Mouse (Mus musculus) kidney, postnatal 4 days (tissue): ENCODE data around the gene Kcmf1.
"Not testable (repeated sequence)": the region's sequence is repeated elsewhere in the genome, so short reads cannot be mapped to it uniquely, and the experiment has no call there.

ENCODE experiments used
- DNase-seq, 2 experiments: peaks; one replicate each; pipeline ENCODE4 v3.0.0; 2021; ENCODE audit warnings: mixed read lengths in 2 of 2

The Kcmf1 gene

DNA sequence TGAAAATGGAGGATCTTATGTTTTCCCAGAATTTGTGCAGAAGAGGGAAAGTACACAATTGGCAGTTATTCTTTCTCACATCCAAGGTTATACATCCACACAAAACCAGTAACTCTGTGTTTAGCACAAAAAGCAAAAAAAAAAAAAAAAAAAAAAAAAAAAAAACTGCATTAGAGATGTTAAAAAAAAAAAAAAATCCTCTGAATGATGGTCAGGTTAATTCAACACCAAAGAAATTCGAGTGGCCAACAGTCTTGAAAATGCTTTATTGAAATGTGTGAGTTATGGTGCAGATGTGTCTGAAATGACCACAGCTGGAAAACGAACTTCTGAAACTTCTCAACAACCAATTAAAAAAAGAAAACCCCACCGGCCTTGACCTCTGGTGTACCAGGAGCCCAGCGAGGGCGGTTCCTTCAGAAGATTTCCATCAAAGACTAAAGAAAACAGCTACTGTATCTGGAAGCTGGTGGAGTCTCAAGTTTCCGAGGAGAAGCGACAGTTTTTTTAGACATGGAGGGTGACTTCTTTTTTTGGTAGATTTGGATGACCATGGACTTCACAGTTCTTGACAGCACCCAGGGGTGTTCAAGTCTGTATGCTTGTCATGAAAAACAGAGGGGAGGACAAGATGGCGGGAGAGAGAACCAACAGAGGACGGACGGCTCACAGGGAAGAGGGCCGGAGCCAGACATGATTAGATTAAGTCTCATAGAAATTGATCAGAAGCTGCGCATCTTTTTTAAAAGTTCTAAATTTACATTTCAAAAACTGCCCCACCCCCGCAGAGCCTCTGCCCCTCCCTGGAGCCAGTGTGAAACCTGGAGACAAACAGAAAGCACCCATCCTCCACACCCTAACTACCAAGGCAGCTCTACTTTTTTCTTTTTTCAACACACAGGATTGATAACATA is 58.7 kb downstream of the Kcmf1 start:
- DNase-seq, result no peak

DNA sequence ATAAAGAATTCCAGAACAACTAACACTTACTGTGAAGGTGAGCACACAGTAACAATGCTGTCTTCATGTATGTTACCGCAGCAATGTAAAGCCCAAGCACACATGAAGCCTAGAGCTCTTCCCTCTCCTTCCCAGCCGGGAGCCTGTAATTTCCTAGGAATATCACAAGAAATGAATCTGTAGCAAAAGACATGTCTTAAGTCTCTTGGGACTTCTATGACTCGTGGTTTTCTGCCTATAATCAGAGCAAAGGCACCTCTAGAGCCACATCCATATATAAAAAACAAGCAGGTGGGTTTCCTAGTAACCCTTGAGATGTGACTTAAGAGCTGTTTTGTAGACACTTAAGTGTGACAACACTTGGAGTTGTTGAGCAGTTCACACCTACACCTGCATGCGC is 62.0 kb downstream of the Kcmf1 start:
- no peak for DNase-seq

DNA sequence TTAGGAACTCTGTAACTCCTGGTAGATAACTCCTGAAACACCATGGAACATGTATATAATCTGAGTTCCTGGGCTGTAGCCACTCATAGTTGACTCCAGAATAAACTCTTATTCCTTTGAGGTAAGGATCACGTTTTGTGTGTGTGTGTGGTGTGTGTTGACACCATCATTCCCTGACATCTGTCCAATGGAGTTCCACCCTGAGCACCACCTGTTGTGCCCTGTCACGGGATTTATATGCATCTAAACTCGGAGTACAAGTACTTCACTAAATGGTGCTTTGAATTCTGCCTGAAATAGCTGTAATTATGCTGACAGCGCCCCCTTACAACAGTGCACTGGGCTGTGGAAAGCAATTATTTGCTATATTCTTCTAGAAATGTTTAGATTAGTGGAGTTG is 65.3 kb downstream of the Kcmf1 start:
- DNase-seq, result no peak

DNA sequence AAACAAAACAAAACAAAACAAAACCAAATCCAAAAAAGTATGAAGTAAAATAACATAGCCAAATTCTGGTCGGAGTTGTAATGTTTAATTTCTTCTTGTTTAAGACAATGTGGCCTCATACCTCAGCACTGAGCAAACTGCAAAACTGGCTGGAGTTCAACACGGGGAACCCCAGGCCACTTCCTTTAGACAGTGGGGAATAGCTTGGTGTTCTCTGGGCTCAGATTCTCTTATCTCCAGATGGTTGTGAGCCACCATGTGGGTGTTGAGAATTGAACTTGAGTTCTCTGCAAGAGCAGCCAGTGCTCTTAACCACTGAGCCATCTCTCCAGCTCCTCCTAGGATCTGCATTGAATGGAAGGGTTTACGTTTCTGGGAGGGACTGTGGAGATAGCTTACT is 67.9 kb downstream of the Kcmf1 start:
- DNase-seq, result no peak

DNA sequence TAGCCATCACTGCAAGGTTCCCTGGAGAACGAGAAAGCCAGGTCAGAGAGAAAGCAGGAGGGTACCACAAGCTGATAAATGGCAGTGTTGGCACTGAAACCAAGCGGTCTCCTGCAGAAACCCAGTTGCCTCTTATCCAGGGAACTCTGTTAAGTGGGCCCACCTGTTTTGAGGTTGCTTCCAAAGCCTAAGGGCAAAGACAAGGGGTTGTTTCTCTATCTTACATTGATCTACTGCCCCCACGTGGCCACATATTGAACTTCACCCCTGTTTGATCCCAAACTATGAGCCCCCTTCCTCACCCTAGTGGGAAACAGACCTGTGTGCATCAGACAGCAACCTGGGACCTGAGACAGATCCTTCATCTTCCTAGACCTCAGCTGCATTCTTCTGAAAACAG is 68.5 kb downstream of the Kcmf1 start:
- DNase-seq, result peak; percentile 85

DNA sequence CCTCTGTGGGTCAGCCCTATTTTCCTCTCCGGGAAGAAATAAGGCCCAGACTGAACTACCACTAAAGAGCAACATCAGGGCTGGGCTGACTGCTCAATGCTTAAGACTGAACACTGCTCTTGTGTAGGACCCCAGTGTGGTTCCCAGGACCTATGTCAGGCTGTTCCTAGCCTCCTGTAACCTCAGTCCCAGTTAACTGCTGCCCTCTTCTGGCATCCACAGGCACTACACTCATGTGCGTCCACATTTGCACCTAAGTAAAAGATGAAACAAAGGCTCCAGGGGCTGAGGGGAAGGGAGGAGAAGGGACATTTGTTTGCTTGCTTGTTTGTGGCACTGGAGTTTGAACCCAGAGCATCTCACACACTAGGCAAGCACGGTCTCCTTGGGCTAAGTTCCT is 70.9 kb downstream of the Kcmf1 start:
- peak; percentile 47 to 49 for DNase-seq

DNA sequence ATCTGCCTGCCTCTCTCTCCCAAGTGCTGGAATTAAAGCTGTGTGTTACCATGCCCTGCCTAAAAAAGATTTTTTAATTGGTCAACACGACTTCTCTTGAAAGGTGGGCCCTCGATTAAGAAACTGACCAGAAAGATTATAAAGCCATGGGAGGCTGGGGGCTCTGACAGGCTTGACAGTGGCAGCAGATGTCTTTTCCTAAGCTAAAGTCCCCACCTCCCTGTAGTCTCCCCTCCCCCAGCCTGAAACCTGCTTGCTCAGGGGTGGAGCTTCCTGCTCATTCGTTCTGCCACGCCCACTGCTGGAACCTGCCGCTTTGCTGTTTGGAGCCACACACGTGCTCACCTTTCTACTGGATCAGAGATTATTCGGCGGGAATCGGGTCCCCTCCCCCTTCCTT is 71.7 kb downstream of the Kcmf1 start:
- not testable (repeated sequence) for DNase-seq

DNA sequence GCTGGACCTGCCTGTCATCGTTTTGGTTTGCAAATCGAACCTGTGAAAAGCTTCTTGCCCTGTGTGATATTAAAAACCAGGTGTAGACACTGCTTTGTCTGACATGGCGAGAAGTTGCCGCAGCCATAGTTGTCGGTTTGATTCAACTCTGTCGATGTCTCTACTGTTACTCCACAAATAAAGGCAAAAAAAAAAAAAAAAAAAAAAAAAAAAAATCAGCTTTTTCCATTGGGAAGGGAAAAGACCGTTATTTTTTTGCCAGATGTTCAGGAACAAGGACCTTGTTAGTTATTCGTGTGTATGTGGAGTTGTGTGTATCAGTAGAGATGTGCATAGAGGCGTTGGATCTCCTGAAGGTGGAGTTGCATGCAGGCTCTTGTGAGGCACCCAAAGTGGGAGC is 74.0 kb downstream of the Kcmf1 start:
- no peak for DNase-seq

DNA sequence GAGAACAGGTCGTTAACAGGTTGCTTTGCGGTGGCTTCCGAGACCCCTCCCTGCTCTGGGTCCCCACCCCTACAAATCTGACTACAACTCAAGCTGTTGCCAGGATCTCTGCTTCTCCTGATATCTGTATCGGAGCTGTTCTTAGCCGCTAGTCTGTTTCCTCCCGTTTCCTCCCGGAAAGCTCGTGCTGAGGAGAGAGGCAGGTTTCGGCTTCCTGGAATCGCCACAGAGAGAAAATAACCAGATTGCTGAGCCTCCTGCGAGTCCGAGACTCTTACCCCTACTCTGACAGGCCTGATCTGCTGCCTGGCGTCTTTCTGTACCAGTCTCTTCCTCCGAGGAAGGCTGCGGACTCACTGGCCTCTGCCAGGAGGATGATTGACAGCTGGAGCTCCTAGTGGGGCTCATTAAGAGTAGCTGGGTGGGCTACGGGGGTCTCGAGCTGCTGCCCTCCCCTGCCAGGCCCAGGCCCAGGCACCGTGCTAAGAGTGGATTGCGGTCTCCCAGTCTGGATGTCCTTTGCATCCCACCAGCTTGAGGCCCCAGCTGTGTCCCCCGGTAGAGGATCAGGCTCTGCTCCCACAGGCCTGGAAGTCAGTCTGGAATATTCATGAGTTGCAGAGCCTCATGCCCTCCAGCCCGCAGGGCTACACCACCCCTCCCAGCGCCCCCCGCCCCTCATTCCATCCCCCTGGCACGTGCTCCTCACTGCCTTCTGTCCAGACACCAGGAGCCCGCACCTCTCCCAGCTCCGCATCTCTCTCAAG is 74.6 kb downstream of the Kcmf1 start:
- DNase-seq, result peak; percentile 17 to 40

DNA sequence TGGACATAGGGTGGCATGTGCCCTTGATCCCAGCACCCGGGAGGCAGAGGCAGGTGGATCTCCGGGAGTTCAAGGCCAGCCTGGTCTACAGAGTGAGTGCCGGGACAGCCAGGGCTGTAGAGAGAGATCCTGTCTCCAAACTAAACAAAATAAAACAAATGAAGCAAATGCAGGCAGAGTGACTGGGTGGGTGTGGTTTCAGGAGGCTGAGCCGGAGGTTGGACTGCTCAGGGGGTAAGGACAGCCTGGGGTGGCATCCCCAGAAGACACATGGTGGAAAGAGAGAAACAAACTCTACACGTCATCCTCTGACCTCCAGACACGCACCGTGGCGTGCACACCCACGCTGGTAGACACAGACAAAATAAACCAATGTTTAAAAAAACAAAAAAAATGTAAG is 86.3 kb downstream of the Kcmf1 start:
- peak in 1 of 2 experiments; percentile 8 for DNase-seq

DNA sequence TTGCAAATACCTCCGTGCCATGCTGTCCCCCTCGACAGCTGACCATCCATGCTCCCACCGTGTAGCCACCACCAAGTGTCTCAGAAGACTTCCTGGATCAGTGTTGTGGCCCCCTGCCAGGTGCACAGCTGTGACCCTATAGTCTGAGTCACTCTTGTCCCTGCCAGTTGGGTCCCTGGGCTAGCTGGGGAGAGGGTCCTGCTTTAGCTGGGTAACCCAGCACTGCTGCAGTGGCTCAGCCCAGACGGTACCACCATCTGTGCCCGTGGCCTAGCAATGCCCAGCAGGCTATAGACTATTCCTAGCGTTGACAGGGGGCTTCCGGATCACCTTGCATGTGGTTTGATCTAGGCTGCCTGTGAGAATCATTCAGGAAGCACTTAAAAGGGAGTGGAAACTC is 89.5 kb downstream of the Kcmf1 start:
- DNase-seq, result peak in 1 of 2 experiments; percentile 15

DNA sequence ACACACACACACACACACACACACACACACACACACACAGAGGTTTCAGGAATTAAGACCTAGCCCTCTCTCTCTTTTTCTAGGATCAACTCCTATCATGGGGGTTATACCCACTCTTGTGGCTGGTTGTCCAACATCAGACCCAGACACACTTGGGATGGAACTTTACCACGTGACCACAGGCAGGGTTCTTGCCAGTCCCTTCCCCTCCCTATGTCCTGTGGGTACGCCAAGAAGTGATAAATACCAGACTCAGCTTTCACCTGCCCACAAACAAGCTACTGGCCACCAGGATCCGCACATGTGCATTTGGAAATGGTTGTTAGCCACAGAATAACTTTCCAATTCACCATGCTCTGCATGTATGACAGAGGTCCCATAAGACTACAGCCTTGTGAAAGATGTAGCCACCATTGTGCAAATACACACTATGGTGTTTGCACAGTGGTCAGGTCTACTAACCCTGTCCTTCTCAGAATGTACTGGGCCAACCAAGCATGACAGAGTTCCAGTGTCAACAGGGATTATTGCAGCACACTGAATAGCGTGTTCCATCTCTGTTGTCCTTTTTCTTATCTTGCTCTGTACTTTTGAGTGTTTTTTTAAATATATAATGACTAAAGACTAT is 90.1 kb downstream of the Kcmf1 start:
- no peak for DNase-seq

DNA sequence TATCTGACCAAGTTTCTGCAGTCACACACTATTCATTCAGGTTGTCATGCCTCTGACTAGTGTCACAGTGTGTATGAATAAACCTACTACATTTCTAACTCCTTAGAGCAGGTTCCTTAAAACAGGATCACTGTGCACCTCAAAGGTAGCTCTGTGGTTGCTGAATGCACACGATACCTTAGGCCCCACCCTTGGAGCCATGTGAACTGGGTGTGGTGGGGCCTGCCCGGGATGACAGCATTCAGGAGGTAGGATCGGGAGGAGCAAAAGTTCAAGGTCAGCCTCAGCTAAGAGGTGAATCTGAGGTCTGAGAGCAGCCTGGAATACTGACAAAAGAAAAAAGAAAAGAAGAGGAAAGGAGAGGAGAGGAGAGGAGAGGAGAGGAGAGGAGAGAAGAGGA is 91.4 kb downstream of the Kcmf1 start:
- DNase-seq, result no peak

DNA sequence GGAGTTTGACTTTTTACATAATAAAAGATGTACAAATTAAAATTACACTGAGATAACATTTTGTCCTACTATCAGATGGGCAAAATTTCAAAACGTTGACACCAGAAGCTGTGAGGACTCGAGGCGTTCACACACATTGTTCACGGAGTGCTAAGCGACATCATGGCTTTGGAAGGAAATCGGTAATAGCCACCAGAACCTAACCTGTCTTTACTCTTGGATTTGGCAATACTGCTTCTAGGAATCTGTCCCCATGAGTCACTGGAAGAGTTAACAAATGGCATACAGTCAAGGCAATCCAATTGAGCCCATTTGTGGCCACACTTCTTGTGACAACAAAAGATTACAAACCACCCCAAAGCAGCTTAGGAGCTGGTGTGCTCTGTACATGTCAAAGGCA is 96.1 kb downstream of the Kcmf1 start:
- DNase-seq, result no peak

DNA sequence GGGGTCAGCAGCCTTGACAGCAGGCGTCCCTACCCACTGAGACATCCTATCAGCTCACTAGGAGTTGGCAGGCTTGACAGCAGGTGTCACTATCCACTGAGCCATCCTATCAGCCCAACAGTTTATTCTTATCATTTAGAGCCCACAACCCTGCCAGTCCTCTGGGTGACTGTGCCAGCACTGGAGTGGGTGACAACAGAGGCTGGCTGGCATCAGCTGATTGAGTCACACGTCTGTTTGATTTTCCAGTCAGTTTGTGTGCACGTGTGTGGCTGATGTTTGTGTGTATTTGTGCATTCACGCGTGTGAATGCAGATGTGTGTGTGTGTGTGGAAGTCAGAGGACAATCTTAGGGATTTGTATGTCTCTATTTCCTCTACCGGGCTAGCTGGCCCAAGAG is 97.7 kb downstream of the Kcmf1 start:
- no peak for DNase-seq

DNA sequence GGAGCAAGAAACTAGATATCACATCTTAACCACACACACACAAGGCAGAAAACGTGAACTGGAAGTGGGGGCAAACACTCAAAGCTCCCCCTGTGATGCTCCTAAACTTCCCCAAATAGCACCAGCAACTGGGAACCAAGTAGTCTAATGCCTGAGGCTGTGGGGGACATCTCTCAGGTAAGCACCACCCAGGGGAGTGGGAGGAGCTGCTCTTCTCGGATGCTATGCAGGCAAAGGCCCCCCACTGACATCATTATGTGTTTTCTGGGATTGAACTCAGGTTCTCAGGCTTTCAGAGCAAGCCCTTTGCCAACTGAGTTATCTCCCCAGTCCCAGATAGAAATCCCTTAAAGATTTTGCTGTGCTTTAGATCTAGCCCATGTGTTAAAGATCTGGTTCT is 99.1 kb downstream of the Kcmf1 start:
- no peak for DNase-seq

DNA sequence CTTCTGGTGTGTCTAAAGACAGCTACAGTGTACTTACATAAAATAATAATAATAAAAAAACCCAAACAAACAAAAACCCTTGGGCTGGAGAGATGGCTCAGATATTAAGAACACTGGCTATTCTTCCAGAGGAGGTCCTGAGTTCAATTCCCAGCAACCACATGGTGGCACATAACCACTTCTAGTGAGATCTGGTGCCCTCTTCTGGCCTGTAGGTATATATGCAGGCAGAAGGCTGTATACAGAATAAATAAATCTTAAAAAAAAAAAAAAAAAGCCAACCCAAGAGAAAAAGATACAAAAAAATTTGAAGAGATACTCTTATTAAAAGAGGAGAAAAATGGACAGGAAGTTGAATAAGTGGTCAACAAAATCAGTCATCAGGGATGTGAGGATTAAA is 102.0 kb downstream of the Kcmf1 start:
- DNase-seq, result no peak

DNA sequence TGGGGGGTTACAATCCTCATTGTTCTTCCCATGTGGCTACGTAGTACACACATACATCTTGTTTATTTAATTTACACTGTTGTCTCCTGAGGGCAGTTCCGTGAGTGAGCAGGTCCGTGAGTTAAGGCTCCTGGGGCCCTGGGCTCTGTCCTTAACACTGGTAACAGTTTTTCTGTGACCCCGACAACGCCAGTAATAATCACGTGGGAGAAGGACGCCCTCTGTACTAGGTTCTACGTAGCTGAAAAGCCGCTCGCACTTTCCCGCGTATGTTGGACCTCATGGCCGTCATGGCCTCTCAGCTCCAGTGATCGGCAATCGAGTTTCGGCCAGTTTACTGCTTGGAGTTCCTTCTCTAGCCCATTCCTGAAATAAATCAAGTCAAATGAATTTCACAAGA is 104.3 kb downstream of the Kcmf1 start:
- no peak for DNase-seq

DNA sequence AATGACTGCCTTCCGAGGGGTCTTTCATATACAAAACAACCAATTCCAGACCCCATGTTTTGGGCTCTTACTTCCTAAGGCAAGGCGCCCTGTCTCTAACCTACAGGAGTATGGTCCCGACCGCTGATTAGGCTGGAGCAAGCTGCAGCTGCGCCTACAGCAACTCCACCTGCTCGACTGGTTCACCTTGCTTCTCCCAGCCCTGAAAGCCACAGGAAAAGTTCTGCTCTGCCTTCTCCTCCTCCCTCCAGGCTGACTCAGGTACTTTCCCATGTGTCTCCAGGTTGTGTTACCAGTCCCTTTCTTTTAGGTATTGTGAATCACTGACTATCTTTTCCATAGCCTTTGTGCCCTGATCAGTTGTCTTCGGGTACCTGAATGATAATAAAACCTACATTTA is 104.9 kb downstream of the Kcmf1 start:
- DNase-seq, result no peak

DNA sequence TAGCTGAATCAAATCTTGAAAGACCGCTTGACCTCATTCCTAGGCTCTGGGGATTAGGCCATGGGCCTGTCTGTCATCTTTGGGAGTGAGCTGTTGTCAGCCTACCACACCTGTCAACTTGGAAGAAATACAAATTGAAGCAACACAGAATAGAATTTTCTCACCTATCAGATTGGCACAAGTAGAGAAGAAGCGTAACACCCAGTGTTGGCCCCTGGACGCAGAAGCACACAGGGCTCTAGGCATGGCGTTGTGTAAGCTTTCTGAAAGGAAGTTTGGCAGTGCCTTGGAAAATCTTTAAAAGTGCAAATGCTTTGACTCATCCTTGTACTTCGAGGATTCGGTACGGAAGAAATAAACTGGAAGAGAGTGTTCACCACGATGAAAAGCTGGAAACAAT is 107.1 kb downstream of the Kcmf1 start:
- no peak for DNase-seq
